Mouse (Mus musculus) lung, adult 2 months (tissue): Measurements from ENCODE around the gene Glt8d1.

Experiments
- CTCF ChIP-seq: fragments of 200-500 bp; IDR thresholded peaks from 2 replicates; pipeline ENCODE4 v1.5.1; 2011; ENCODE audit warnings: mild to moderate bottlenecking, low read length, control low read depth; ENCODE audit not compliant: insufficient read depth
- POLR2A ChIP-seq: fragments of 200-500 bp; IDR thresholded peaks from 2 replicates; pipeline ENCODE4 v1.6.1; 2011; ENCODE audit warnings: low read depth, mild to moderate bottlenecking, control low read depth, low read length, borderline replicate concordance; ENCODE audit errors: extremely low read depth

GRCm38 (mm10) chr14:31045296-31045695, 44.1 kb downstream of the Glt8d1 start:
- TF ChIP-seq POLR2A (no peak), CTCF (no peak)
